Mouse (Mus musculus): ENCODE results near the gene Cdc45. TPM values are rescaled to one million over a fixed set of nuclear protein-coding genes. Genes with fewer than 3 reads are reported as not detected.

Cdc45 gene
- polyA plus RNA-seq, 1 experiment from 2014 or later, result 9.6 TPM

DNA sequence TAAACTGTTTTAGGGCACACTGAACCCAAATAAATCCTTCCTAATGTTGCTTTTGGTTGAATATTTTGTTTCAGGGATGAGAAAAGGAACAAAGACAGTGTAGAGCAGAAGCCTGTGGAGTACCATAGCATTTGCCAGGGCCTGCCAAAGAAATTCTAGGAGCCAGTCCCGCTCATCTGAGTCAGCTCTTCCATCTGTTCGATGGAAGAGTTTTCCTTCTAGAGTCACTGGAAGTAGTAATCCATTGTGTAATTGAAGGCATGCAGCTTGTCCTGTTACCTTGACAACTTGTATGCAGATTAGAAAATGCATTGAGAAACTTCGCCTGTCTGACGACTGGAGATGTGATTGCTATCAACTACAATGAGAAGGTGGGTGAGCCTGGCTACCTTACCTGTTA is 11.1 kb upstream of the Cdc45 start:
- Histone ChIP-seq H3K4me3 (no peak overlapping the region), H3K9ac (no peak overlapping the region), H3K9me3 (no peaks in the 10 kb centered on the region), H3K27me3 (no peaks in the 10 kb centered on the region), H3K36me3 (peaks cover 98% of the 10 kb centered on the region), H3K4me2 (no peak overlapping the region), H3K27ac (replicated peaks) (no peak overlapping the region), H3K4me1 (replicated peaks) (no peaks in the 10 kb centered on the region)
- no peak for ATAC-seq (ENCODE audit: low read depth)
- 64% methylated on average over 4 of the region's 4 CpGs for WGBS

DNA sequence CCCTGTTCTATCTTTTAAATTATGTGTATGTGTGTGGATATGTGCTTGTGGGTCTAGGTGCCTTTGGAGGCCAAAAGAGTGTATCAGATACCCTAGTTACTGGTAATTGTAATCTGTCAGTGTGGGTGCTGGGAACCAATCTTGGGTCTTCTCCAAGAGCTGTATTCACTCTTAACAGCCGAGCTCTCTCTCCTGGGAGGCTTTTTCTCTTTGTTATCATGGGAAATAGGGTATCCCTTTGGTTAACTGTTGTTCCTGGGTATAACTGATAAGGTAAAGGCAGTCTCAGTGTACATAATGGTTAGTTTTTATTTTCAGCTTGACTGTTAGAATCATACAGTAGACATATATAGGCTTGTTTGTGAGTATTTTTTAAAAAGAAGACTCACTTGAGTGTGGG is 10.6 kb upstream of the Cdc45 start:
- H3K27me3 ChIP-seq, result no peaks in the 10 kb centered on the region
- no peak overlapping the region for H3K27ac ChIP-seq (replicated peaks)
- no peak overlapping the region for H3K9ac ChIP-seq
- H3K36me3 ChIP-seq, result peaks cover 97% of the 10 kb centered on the region
- no peaks in the 10 kb centered on the region for H3K9me3 ChIP-seq
- no peak overlapping the region for H3K4me2 ChIP-seq
- WGBS, result 91% methylated on average over 1 of the region's 1 CpGs
- H3K4me3 ChIP-seq, result no peak overlapping the region
- H3K4me1 ChIP-seq (replicated peaks), result no peaks in the 10 kb centered on the region
- ATAC-seq (ENCODE audit: low read depth), result no peak

DNA sequence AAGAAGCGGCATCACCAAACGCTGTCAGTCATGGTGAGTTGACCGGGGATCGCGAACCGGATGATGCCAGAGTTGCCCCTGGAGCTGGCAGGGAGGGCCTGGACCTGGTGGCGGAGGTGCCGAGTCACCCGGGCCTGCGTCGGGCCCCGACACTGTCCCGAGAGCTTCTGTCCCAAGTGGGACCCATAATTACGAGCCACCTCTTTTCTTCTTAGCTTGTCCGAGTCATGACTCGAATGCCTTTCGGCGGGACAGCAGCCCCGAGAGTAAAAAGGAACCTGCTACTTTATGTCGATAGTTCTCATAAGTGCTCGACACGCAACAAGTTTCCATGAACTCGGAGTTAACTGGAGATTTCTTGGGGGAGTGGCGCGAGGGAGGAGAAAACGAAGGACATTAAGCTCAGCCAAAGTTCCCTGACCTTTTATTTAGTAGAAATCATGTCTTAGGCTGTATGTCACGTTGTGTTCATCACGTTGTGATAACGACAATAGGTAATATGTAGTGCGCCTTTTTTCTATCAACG is 661 bp upstream of the Cdc45 start:
- H3K4me3 ChIP-seq, result peak overlapping the region; percentile 90
- H3K4me2 ChIP-seq, result peak overlapping the region; percentile 85
- peak overlapping the region; percentile 64 for H3K27ac ChIP-seq (replicated peaks)
- 2% methylated on average over 31 of the region's 31 CpGs for WGBS
- no peak for ATAC-seq (ENCODE audit: low read depth)
- H3K9ac ChIP-seq, result peak overlapping the region; percentile 84
- no peaks in the 10 kb centered on the region for H3K27me3 ChIP-seq
- H3K9me3 ChIP-seq, result no peaks in the 10 kb centered on the region
- peaks cover 30% of the 10 kb centered on the region for H3K36me3 ChIP-seq
- H3K4me1 ChIP-seq (replicated peaks), result peaks cover 26% of the 10 kb centered on the region

DNA sequence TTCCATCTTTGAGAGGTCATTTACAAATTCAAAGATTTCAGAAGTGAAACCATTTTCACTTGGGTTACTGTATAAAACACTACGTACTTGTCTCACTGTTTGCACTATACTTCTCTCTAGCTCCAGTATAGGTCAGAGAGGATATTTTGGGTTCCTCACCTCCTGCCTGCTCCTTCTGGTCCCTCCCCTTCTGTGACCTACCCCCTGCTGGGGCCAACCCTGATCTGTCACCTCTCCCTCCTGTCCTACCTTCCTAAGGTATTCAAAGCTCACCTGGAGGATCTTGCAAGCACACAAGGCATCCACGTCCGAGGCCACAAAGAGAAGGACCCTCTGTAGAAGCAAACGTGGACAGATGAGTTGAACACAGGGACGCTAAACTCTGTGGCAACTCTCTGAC is 755 bp downstream of the Cdc45 start:
- H3K36me3 ChIP-seq, result peaks cover 27% of the 10 kb centered on the region
- no peaks in the 10 kb centered on the region for H3K9me3 ChIP-seq
- no peak; the same call in none of the 2 replicates for ATAC-seq (ENCODE audit: low read depth)
- peak overlapping the region; percentile 75 for H3K4me2 ChIP-seq
- H3K4me3 ChIP-seq, result peak overlapping the region; percentile 90
- WGBS, result 8% methylated on average over 5 of the region's 5 CpGs
- peaks cover 26% of the 10 kb centered on the region for H3K4me1 ChIP-seq (replicated peaks)
- no peaks in the 10 kb centered on the region for H3K27me3 ChIP-seq
- no peak overlapping the region for H3K27ac ChIP-seq (replicated peaks)
- peak overlapping the region; percentile 63 for H3K9ac ChIP-seq

DNA sequence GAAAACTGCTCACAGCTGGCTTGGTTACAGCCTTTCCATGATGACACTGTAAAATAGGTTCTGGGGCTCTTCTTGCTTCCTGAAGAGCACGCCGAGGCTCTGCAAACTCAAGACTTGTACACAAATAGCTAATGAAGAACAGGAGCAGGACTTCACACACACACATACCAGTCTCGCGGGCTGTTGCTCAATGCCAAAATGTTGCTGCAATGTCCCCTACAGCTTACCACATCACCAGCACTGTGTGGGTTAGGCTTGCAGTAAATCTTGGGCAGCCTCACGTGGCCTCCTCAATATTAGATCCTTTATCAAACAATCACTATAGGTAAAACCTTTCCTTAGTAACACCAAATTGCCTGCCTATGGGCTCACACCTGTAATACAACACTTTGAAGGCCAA is 2.8 kb downstream of the Cdc45 start:
- no peak for ATAC-seq (ENCODE audit: low read depth)
- Histone ChIP-seq H3K27me3 (no peaks in the 10 kb centered on the region), H3K9me3 (no peaks in the 10 kb centered on the region), H3K27ac (replicated peaks) (no peak overlapping the region), H3K9ac (no peak overlapping the region), H3K4me1 (replicated peaks) (peaks cover 22% of the 10 kb centered on the region), H3K4me2 (no peak overlapping the region), H3K36me3 (peaks cover 23% of the 10 kb centered on the region), H3K4me3 (no peak overlapping the region)
- 96% methylated on average over 5 of the region's 5 CpGs for WGBS

DNA sequence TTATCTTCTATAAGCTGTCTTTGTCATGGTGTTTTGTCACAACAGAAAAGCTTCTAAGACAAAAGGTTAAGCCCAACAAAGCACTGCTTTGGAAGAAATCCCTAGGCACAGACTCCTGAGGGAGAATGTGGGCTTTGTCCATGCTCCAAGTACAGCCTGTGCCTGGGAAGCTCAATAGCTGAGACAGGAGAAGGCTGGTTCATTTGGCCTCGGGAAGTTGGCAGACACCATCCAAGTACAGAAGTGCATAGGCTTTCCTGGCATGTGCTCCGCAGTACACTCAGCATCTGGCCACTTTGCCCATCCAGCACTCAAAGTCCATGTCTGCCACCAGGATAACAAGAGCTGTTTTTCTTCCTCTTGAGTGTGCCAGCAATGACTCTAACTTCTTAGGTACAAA is 6.0 kb downstream of the Cdc45 start:
- H3K9ac ChIP-seq, result no peak overlapping the region
- WGBS, result 96% methylated on average over 2 of the region's 2 CpGs
- H3K4me1 ChIP-seq (replicated peaks), result peaks cover 2% of the 10 kb centered on the region
- H3K4me2 ChIP-seq, result no peak overlapping the region
- H3K4me3 ChIP-seq, result no peak overlapping the region
- no peaks in the 10 kb centered on the region for H3K9me3 ChIP-seq
- no peak for ATAC-seq (ENCODE audit: low read depth)
- H3K27me3 ChIP-seq, result no peaks in the 10 kb centered on the region
- no peak overlapping the region for H3K27ac ChIP-seq (replicated peaks)
- H3K36me3 ChIP-seq, result peaks cover 25% of the 10 kb centered on the region

DNA sequence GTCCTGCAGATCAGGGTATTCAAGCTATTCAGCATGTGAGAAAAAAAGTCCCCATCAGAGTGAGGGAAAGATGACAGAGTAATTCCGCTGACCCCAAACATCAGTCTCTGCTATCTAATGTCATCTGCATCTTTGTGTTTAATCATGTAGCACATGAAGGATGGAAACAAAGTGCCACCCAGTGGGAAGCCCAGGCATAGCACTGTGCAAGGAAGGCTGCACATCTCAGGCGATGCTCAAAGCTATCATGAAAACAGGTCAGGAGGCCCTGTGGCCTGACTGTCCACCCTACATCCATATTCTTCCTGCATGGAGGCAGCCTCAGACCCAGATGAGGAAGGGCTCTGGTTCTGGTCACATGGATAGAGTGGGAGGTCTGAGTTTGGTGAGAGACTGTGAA is 12.9 kb downstream of the Cdc45 start:
- no peaks in the 10 kb centered on the region for H3K9me3 ChIP-seq
- H3K36me3 ChIP-seq, result 0 out of 2 replicates have a peak, but pooled peaks cover 10% of the 10 kb centered on the region
- no peak overlapping the region for H3K9ac ChIP-seq
- H3K27ac ChIP-seq (replicated peaks), result no peak overlapping the region
- H3K4me1 ChIP-seq (replicated peaks), result no peaks in the 10 kb centered on the region
- H3K4me2 ChIP-seq, result no peak overlapping the region
- H3K27me3 ChIP-seq, result no peaks in the 10 kb centered on the region
- peak; percentile 80; the same call in 1 of the 2 replicates for ATAC-seq (ENCODE audit: low read depth)
- WGBS, result 70% methylated on average over 2 of the region's 2 CpGs
- H3K4me3 ChIP-seq, result no peak overlapping the region

DNA sequence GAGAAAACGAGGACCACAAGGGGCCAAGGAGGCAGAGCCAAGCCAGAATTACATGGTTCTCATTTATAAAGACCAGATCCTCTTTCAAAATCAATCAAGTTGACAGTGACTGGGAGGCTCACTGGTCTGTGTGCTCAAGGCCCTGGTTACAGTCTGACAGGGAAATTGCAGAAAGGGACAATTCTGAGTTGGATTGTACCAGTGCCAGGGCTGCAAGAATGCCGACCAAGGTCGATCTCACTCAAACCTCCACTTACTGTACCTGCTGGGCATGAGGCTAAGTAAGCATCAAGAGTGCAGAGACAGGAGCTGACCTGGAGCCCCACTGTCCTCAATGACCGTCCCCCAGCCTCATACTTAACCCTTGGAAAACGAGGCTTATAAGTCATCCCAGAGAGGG is 13.6 kb downstream of the Cdc45 start:
- 88% methylated on average over 5 of the region's 5 CpGs for WGBS
- no peak overlapping the region for H3K4me3 ChIP-seq
- H3K27me3 ChIP-seq, result no peaks in the 10 kb centered on the region
- ATAC-seq (ENCODE audit: low read depth), result no peak
- no peak overlapping the region for H3K9ac ChIP-seq
- no peak overlapping the region for H3K27ac ChIP-seq (replicated peaks)
- no peak overlapping the region for H3K4me2 ChIP-seq
- 0 out of 2 replicates have a peak, but pooled peaks cover 10% of the 10 kb centered on the region for H3K36me3 ChIP-seq
- H3K4me1 ChIP-seq (replicated peaks), result no peaks in the 10 kb centered on the region
- no peaks in the 10 kb centered on the region for H3K9me3 ChIP-seq

DNA sequence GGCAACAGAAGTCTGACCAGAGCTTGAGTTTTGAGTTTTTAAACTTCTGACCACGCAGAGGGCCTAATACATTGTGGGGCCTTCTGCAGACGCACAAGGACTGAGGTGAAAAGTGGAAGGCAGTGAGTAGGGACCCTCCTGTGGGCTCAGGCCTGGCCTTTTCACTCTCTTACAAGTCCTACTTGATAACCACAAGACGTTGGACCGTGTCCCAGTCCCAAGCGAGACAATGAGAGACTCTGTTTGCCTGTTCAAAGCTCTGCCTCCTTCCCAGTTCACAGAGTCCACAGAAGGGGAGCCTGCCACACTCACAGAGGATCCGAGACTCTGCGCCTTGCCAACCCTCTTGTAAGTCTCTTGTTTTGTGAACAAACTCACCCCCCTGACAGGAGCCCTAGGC is 15.1 kb downstream of the Cdc45 start:
- Histone ChIP-seq H3K27ac (replicated peaks) (no peak overlapping the region), H3K9me3 (no peaks in the 10 kb centered on the region), H3K4me1 (replicated peaks) (no peaks in the 10 kb centered on the region), H3K4me3 (no peak overlapping the region), H3K4me2 (no peak overlapping the region), H3K36me3 (0 out of 2 replicates have a peak, but pooled peaks cover 10% of the 10 kb centered on the region), H3K27me3 (no peaks in the 10 kb centered on the region), H3K9ac (no peak overlapping the region; the same call in 1 of the 2 replicates)
- 86% methylated on average over 7 of the region's 7 CpGs for WGBS
- ATAC-seq (ENCODE audit: low read depth), result no peak

DNA sequence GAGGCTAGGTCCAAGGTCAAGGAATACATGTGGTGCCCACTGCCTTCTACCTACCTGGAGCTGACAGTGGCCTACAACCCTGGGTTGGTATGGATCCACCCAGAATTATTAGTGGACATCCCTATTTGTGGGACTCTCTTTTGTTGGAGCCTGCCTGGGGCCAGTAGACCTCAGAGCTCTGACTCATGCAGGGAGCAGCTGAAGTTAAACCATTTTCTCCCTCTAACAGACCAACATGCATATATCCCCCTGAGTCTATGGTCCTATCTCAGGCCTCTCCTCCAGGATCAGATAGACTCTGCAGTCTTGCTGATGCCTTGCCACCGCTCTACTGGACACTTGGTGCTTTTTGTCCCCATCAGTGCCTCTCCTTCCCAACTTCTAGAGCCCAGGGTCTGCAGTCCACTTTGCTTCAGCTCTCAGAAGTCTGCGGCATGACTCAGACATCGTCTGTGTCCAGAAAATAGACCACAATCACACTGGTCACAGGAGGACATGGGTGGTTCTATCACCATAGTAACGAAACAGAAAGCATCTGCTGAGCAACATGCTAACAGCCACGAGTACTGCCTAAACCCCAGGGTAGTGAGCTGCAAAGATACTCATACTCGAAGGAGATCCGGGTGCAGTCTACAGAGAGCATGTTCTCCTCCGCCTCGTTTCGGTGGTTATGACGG is 16.4 kb downstream of the Cdc45 start:
- H3K27ac ChIP-seq (replicated peaks), result no peak overlapping the region
- H3K4me3 ChIP-seq, result no peak overlapping the region
- H3K9me3 ChIP-seq, result no peaks in the 10 kb centered on the region
- 0 out of 2 replicates have a peak, but pooled peaks cover 4% of the 10 kb centered on the region for H3K36me3 ChIP-seq
- H3K9ac ChIP-seq, result no peak overlapping the region
- H3K27me3 ChIP-seq, result no peaks in the 10 kb centered on the region
- 89% methylated on average over 11 of the region's 11 CpGs for WGBS
- ATAC-seq (ENCODE audit: low read depth), result no peak
- H3K4me2 ChIP-seq, result no peak overlapping the region
- H3K4me1 ChIP-seq (replicated peaks), result no peaks in the 10 kb centered on the region

DNA sequence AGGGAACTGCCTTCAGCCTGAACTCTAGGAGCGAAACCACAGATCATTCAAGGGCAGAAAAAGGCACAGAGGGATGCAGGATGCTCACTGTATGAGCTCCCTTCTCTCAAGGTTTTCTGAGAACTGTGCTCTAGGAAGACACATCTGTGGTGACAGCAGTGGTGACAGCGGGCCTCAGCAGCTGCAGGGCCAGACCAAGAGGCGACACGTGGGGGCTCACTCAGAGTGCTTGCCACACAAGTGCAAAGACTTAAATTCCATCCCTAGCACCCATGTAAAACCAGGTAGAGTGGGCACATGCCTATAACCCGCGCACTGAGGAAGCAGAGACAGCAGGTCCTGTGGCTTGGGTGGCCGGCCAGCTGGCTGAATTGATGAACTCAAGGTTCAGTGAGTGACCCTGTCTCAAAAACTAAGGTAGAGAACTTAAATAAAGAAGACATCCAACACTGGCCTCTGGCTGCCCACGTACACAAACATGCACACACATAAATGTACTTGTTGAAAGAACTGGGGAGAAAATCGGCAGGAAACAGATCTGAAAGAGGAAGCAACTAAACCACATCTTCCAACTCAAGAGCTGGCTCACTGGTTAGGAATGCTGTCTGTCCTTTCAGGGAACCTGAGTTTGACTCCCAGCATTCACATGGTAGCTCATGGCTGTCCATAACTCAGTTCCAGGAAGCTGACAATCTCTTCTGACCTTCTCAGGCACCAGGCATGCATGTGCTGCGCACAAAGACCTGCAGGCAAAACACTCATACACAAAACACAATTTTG is 23.0 kb downstream of the Cdc45 start:
- H3K4me1 ChIP-seq (replicated peaks), result no peaks in the 10 kb centered on the region
- no peak overlapping the region for H3K4me3 ChIP-seq
- no peak overlapping the region for H3K27ac ChIP-seq (replicated peaks)
- WGBS, result 91% methylated on average over 10 of the region's 10 CpGs
- H3K4me2 ChIP-seq, result no peak overlapping the region
- no peak for ATAC-seq (ENCODE audit: low read depth)
- peaks cover 12% of the 10 kb centered on the region; the same call in 1 of the 2 replicates for H3K36me3 ChIP-seq
- no peak overlapping the region for H3K9ac ChIP-seq
- H3K9me3 ChIP-seq, result no peaks in the 10 kb centered on the region
- no peaks in the 10 kb centered on the region for H3K27me3 ChIP-seq

DNA sequence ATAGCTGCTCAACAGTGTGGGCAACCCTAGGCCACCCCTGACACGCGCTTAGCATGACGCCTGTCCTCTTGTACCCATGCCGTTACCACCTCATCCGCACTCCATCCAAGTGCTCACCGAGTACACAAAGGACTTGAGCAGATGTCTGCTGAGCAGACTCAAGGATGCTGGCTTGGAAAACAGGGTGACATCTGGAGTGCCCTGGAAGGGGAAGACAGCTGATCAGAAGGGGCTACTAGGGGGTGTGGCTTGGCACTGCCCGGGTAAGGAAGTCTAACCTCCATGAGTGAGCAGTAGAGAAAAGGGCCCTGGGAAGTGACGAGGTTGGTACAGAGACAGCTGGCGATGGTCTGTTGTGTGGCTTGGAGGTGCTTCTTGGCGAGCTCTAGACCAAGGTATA is 25.1 kb downstream of the Cdc45 start:
- no peak overlapping the region for H3K9ac ChIP-seq
- no peaks in the 10 kb centered on the region for H3K27me3 ChIP-seq
- H3K4me1 ChIP-seq (replicated peaks), result no peaks in the 10 kb centered on the region
- ATAC-seq (ENCODE audit: low read depth), result no peak
- no peak overlapping the region for H3K4me2 ChIP-seq
- H3K27ac ChIP-seq (replicated peaks), result no peak overlapping the region
- peaks cover 12% of the 10 kb centered on the region; the same call in 1 of the 2 replicates for H3K36me3 ChIP-seq
- 93% methylated on average over 10 of the region's 10 CpGs for WGBS
- no peak overlapping the region for H3K4me3 ChIP-seq
- no peaks in the 10 kb centered on the region for H3K9me3 ChIP-seq
